Mouse (Mus musculus) lung, adult 2 months (tissue): ENCODE data around the gene Eml3. TPM values are rescaled to one million over a fixed set of nuclear protein-coding genes. Genes with fewer than 3 reads are reported as not detected.
A peak's percentile ranks its signal among the peaks of the same experiment; 100 is the strongest.

Experiments used
- DNase-seq: peaks from one replicate; pipeline ENCODE4 v3.0.0; 2022
- H3K4me1 ChIP-seq: fragments of 200-500 bp; 2 replicates; pipeline ENCODE4 v1.6.1; 2011; ENCODE audit warnings: low read length; ENCODE audit not compliant: control insufficient read depth, insufficient read depth
- H3K4me3 ChIP-seq: fragments of 200-500 bp; replicated peaks from 2 replicates; pipeline ENCODE3; 2011; ENCODE audit warnings: low read depth, mild to moderate bottlenecking, control low read depth, low read length; ENCODE audit errors: extremely low read depth
- CTCF ChIP-seq: fragments of 200-500 bp; IDR thresholded peaks from 2 replicates; pipeline ENCODE4 v1.5.1; 2011; ENCODE audit warnings: mild to moderate bottlenecking, low read length, control low read depth; ENCODE audit not compliant: insufficient read depth
- POLR2A ChIP-seq: fragments of 200-500 bp; IDR thresholded peaks from 2 replicates; pipeline ENCODE4 v1.6.1; 2011; ENCODE audit warnings: low read depth, mild to moderate bottlenecking, control low read depth, low read length, borderline replicate concordance; ENCODE audit errors: extremely low read depth
- WGBS: fragments of 180-500 bp; shearing (Covaris S2); methylation state at CpG from one replicate; pipeline ENCODE4 v1.1.7; 2018; 5-methylcytosine and 5-hydroxymethylcytosine counted together
- polyA plus RNA-seq: library from polyadenylated mRNA; depleted of rRNA; stranded (reverse); fragments of >200 nt; gene quantifications from 2 replicates; pipeline ENCODE4 v1.2.3, GENCODE M21; 2012; rRNA removed

Eml3 gene
- polyA plus RNA-seq, 1 experiment = 65.5 TPM

- H3K4me3 ChIP-seq = peak overlapping the region; percentile 76
- TF ChIP-seq POLR2A (peak; percentile 46; the same call in 1 of the 2 replicates), CTCF (no peak)
- peaks cover 28% of the 10 kb centered on the region for H3K4me1 ChIP-seq
- DNase-seq = no peak
- 6% methylated on average over 14 of the region's 15 CpGs for WGBS
Measured at GRCm38 (mm10) chr19:8990432-8991102, 61.2 kb downstream of the Eml3 start.

Other genes with a start within 250 kb of the Eml3 start
- 263 and 265 TPM in 2 replicates for gene Slc3a2, start 206.2 kb upstream of the Eml3 start, polyA plus RNA-seq
- 19.5 and 21.3 TPM in 2 replicates for gene Wdr74, start 193.7 kb upstream of the Eml3 start, polyA plus RNA-seq
- gene 1700092M07Rik, start 188.8 kb upstream of the Eml3 start, polyA plus RNA-seq = not detected in 2 replicates
- 79.0 and 88.0 TPM in 2 replicates for gene Stx5a, start 188.1 kb upstream of the Eml3 start, polyA plus RNA-seq
- gene Nxf1, start 172.5 kb upstream of the Eml3 start, polyA plus RNA-seq = 61.4 and 85.3 TPM in 2 replicates
- gene Tmem223, start 158.6 kb upstream of the Eml3 start, polyA plus RNA-seq = 188 and 217 TPM in 2 replicates
- gene Tmem179b, start 155.1 kb upstream of the Eml3 start, polyA plus RNA-seq = 88.7 and 103 TPM in 2 replicates
- gene Taf6l, start 143.1 kb upstream of the Eml3 start, polyA plus RNA-seq = 8.6 and 9.0 TPM in 2 replicates
- 26.2 and 42.5 TPM in 2 replicates for gene Polr2g, start 131.0 kb upstream of the Eml3 start, polyA plus RNA-seq
- 1.9 and 2.3 TPM in 2 replicates for gene Zbtb3, start 127.0 kb upstream of the Eml3 start, polyA plus RNA-seq
- gene Ttc9c, start 110.2 kb upstream of the Eml3 start, polyA plus RNA-seq = 8.5 and 12.8 TPM in 2 replicates
- 25.4 and 28.0 TPM in 2 replicates for gene Hnrnpul2, start 109.5 kb upstream of the Eml3 start, polyA plus RNA-seq
- not detected in 2 replicates for gene AC129217.1, start 99.8 kb upstream of the Eml3 start, polyA plus RNA-seq
- 140 and 164 TPM in 2 replicates for gene Bscl2, start 92.1 kb upstream of the Eml3 start, polyA plus RNA-seq
- 0.11 and 0.19 TPM in 2 replicates for gene Gng3, start 90.4 kb upstream of the Eml3 start, polyA plus RNA-seq
- 2.1 and 3.4 TPM in 2 replicates for gene Lrrn4cl, start 78.8 kb upstream of the Eml3 start, polyA plus RNA-seq
- gene Ubxn1, start 58.1 kb upstream of the Eml3 start, polyA plus RNA-seq = 84.2 and 101 TPM in 2 replicates
- gene Uqcc3, start 48.6 kb upstream of the Eml3 start, polyA plus RNA-seq = 26.2 and 37.6 TPM in 2 replicates
- gene Lbhd1, start 45.8 kb upstream of the Eml3 start, polyA plus RNA-seq = 0.58 and 1.7 TPM in 2 replicates
- not detected in 2 replicates for gene Gm49403, start 45.6 kb upstream of the Eml3 start, polyA plus RNA-seq
- 11.8 and 15.4 TPM in 2 replicates for gene 1810009A15Rik, start 40.7 kb upstream of the Eml3 start, polyA plus RNA-seq
- not detected in 2 replicates for gene Gm49416, start 40.6 kb upstream of the Eml3 start, polyA plus RNA-seq
- gene Ints5, start 36.5 kb upstream of the Eml3 start, polyA plus RNA-seq = 18.5 and 22.2 TPM in 2 replicates
- gene Ganab, start 31.5 kb upstream of the Eml3 start, polyA plus RNA-seq = 83.8 and 124 TPM in 2 replicates
- gene B3gat3, start 9.2 kb upstream of the Eml3 start, polyA plus RNA-seq = 92.3 and 107 TPM in 2 replicates
- 11.3 and 14.1 TPM in 2 replicates for gene Rom1, start 196 bp upstream of the Eml3 start, polyA plus RNA-seq
- gene Mta2, start 12.3 kb downstream of the Eml3 start, polyA plus RNA-seq = 20.0 and 26.9 TPM in 2 replicates
- 14.9 and 17.9 TPM in 2 replicates for gene Tut1, start 24.3 kb downstream of the Eml3 start, polyA plus RNA-seq
- gene Eef1g, start 37.5 kb downstream of the Eml3 start, polyA plus RNA-seq = 121 and 206 TPM in 2 replicates
- 56.3 and 84.7 TPM in 2 replicates for gene Ahnak, start 59.7 kb downstream of the Eml3 start, polyA plus RNA-seq
- gene Scgb1a1, start 158.4 kb downstream of the Eml3 start, polyA plus RNA-seq = 138,577 and 142,361 TPM in 2 replicates
- 1.4 and 2.2 TPM in 2 replicates for gene Asrgl1, start 206.1 kb downstream of the Eml3 start, polyA plus RNA-seq